Mouse (Mus musculus) testis, adult 2 months (tissue): ENCODE measurements around the gene Kcnn4. TPM values are rescaled to one million over a fixed set of nuclear protein-coding genes. Genes with fewer than 3 reads are reported as not detected.

ENCODE experiments used
- H3K27ac ChIP-seq: fragments of 200-500 bp; 2 replicates; pipeline ENCODE4 v1.5.1; 2012; ENCODE audit warnings: low read depth, low read length; ENCODE audit not compliant: control insufficient read depth, insufficient read depth
- H3K27me3 ChIP-seq: fragments of 200-500 bp; 2 replicates; pipeline ENCODE4 v1.6.1; 2012; ENCODE audit warnings: mild to moderate bottlenecking, low read length, moderate library complexity; ENCODE audit not compliant: control insufficient read depth, insufficient read depth
- H3K36me3 ChIP-seq: fragments of 200-500 bp; 2 replicates; pipeline ENCODE4 v1.6.1; 2012; ENCODE audit warnings: mild to moderate bottlenecking, low read length; ENCODE audit not compliant: control insufficient read depth, insufficient read depth
- H3K4me1 ChIP-seq: fragments of 200-500 bp; 2 replicates; pipeline ENCODE4 v1.6.1; 2012; ENCODE audit warnings: low read length; ENCODE audit not compliant: control insufficient read depth, insufficient read depth
- H3K4me3 ChIP-seq: fragments of 200-500 bp; 2 replicates; pipeline ENCODE4 v1.5.1; 2012; ENCODE audit warnings: low read depth, mild to moderate bottlenecking, low read length, moderate library complexity, mixed read lengths; ENCODE audit not compliant: control insufficient read depth
- CTCF ChIP-seq: fragments of 200-500 bp; IDR thresholded peaks from 2 replicates; pipeline ENCODE4 v1.5.1; 2012; ENCODE audit warnings: low read depth, mild to moderate bottlenecking, inconsistent platforms, low read length, moderate library complexity; ENCODE audit not compliant: control insufficient read depth, insufficient read depth, insufficient replicate concordance
- POLR2A ChIP-seq: fragments of 200-500 bp; IDR thresholded peaks from 2 replicates; pipeline ENCODE4 v1.6.1; 2012; ENCODE audit warnings: low read depth, mild to moderate bottlenecking, inconsistent platforms, low read length, moderate library complexity; ENCODE audit not compliant: control insufficient read depth
- polyA plus RNA-seq: library from polyadenylated mRNA; depleted of rRNA; stranded (reverse); fragments of >200 nt; gene quantifications from 2 replicates; pipeline ENCODE4 v1.2.3, GENCODE M21; 2012

Kcnn4 gene
- polyA plus RNA-seq, 1 experiment: 2.5 TPM

DNA sequence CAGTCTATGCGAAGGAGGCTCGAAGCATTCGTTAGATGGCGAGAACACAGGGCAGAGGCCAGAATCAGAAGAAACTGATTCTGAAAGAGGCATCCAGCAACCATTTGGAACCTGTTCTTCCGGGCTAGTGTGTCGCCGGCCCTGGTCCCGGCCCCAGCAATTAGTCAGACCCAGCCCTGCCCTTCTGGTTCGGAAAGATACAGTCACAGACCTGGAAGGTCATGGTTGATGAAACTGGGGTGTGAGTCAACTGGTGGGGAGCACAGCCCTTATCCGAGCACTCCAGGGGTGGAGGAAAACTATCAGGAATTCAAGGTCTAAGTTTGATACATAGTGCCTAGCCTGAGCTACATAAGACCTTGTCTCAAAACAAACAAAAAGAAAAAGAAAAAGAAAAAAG, 14.0 kb upstream of the Kcnn4 start:
- no peak; the same call in 1 of the 2 replicates for TF ChIP-seq POLR2A
- no peak for TF ChIP-seq CTCF

DNA sequence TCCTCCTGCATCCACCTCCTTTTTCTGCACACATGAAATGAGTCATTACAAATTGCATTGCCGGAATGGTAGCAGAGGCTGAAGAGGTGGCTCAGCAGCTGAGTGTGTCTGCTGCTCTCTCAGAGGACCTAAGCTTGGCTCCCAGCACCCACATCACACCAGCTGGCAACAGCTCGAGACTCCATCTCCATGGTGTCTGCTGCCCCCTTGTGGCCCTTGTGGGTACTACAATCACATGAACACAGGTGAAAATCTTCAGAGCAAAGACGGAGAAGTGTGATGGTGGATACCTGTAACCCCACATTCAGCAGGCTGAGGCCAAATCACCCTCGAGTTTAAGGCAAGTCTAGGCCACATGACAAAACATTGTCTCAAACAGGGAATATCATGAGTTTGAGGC, 12.2 kb upstream of the Kcnn4 start:
- Histone ChIP-seq H3K4me3 (no peak overlapping the region), H3K27ac (no peak overlapping the region), H3K4me1 (peaks cover 3% of the 10 kb centered on the region), H3K36me3 (no peaks in the 10 kb centered on the region), H3K27me3 (no peaks in the 10 kb centered on the region)
- no peak for TF ChIP-seq POLR2A
- TF ChIP-seq CTCF: peak; percentile 92

More for the DNA sequence above, 14.0 kb upstream of the Kcnn4 start:
- Histone ChIP-seq H3K27ac (peak overlapping the region; percentile 63; the same call in 1 of the 2 replicates), H3K36me3 (no peaks in the 10 kb centered on the region), H3K4me1 (peaks cover 3% of the 10 kb centered on the region), H3K27me3 (no peaks in the 10 kb centered on the region), H3K4me3 (peak overlapping the region; percentile 92)

DNA sequence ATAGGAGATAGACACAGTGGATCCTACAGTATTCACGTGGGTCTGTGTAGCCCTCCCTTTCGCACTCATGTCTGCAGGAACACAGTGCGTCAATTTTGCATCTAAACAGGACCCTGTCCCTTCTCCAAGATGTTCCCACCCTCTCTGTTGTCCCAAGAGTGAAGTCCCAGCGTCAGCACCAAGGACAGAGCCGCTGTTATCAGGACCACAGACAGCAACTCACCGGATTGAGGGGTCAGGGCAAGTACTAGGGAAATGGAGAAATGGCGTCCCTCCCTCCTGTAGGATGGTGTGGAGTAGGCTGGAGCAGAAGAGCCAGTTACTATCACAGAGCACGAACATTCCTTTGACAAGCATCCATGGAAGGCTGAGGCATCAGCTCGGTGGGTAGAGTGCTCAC, 10.8 kb upstream of the Kcnn4 start:
- Histone ChIP-seq H3K27me3 (no peaks in the 10 kb centered on the region), H3K36me3 (no peaks in the 10 kb centered on the region), H3K4me1 (peaks cover 3% of the 10 kb centered on the region), H3K27ac (no peak overlapping the region), H3K4me3 (no peak overlapping the region)
- TF ChIP-seq CTCF: 0 out of 2 replicates have a peak, but pooled peaks have one; percentile 5
- no peak for TF ChIP-seq POLR2A

DNA sequence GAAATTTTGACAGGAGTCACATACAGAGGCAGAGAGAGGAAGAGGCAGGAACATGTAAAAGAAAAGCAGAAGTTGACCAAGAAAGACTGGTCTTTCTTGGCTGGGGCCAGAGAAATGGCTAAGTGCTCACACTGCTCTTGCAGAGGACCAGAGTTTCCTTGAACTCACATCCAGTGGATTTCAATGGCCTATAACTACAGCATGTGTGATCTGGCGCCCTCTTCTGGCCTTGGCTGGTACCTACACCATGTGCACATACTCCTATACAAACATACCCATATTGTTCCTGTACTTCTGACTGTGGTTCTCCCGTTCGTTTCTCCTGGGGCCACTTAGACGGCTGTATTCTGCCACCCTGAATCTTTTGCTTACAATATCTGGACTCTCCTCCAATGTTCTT, 9.1 kb upstream of the Kcnn4 start:
- Histone ChIP-seq H3K36me3 (no peaks in the 10 kb centered on the region), H3K27ac (no peak overlapping the region), H3K4me1 (peaks cover 3% of the 10 kb centered on the region), H3K27me3 (no peaks in the 10 kb centered on the region), H3K4me3 (no peak overlapping the region)
- TF ChIP-seq CTCF (peak; percentile 53; the same call in 1 of the 2 replicates), POLR2A (no peak)

DNA sequence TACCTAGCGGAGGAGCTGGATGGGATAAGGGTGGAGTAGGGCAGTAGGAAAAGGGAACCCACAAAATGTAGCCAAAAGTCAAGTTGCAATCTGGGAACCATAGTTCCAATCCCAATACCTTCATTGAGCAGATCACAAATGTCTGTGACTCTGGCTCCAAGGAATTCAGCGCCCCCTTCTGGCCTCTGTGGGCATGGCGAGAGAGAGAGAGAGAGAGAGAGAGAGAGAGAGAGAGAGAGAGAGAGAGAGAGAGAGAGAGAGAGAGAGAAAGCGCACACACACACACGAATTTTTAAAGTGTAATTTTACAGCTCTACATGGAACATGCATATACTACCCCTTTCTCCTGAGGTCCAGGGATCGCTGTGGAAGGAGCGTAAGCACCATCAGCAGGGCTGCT, 6.8 kb upstream of the Kcnn4 start:
- Histone ChIP-seq H3K4me3 (no peak overlapping the region), H3K36me3 (no peaks in the 10 kb centered on the region), H3K27me3 (no peaks in the 10 kb centered on the region), H3K27ac (no peak overlapping the region), H3K4me1 (peaks cover 3% of the 10 kb centered on the region)
- TF ChIP-seq CTCF: no peak
- no peak for TF ChIP-seq POLR2A

DNA sequence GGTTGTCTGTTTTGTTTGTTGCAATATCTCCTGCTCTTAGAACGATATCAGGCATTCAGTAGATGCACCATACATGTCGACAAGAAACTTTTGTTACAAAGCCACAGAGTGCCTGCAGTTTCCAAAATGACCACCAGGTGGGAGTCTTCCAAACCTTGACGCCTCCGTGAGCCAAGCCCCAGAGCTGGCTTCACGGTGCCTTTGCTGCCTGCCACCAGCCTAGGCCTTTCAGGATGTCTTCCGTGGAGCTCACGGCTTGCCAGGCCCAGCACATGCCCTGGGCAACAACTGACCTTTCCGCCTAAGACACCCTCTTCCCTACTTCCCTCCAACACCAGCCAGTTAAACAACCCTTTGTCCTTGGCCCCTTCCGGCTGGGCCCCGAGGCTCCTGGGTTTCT, 5.2 kb upstream of the Kcnn4 start:
- Histone ChIP-seq H3K27me3 (no peaks in the 10 kb centered on the region), H3K27ac (no peak overlapping the region), H3K4me1 (peaks cover 3% of the 10 kb centered on the region), H3K36me3 (no peaks in the 10 kb centered on the region), H3K4me3 (peak overlapping the region; percentile 26; the same call in 1 of the 2 replicates)
- TF ChIP-seq POLR2A (no peak), CTCF (peak; percentile 77)

DNA sequence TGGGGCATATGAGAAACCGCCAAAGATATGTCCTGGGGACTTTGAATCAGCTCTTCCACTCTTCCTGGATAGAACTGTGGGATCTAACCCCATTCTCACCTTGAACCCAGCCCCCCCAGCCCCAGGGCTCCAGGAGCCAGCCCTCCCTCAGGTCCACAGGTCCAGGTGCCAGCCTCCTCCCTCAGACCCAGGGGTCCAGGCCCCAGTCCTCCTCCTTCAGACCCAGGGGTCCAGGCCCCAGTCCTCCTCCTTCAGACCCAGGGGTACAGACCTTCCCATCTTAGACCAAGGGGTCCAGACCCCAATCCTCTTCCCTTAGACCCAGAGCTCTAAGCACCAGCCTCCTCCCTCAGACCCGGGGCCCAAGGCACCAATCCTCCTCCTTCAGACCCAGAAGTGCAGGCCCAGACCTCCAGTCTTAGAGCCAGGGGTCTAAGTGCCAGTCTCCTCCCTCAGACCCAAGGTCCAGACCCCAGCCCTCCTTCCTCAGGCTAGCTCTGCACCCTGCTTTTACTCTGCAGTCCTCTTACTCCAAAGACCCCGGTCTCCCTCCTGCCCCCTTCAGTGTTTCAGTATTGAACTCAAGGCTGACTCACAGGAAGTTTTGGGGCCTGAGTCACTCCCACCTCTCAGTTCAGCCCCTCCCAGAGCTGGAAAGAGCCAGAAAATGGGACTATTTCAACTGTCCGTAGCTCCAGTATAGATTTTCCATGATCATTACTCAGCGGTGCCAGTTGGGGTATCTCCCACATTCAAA, 4.6 kb upstream of the Kcnn4 start:
- Histone ChIP-seq H3K4me1 (peaks cover 3% of the 10 kb centered on the region), H3K36me3 (no peaks in the 10 kb centered on the region), H3K27me3 (no peaks in the 10 kb centered on the region), H3K27ac (no peak overlapping the region), H3K4me3 (no peak overlapping the region; the same call in 1 of the 2 replicates)
- TF ChIP-seq CTCF: no peak
- no peak for TF ChIP-seq POLR2A
